Mouse (Mus musculus) bone marrow macrophage, adult 2 months (primary cell): ENCODE results near the gene Camkk1.

Source experiments
- CTCF ChIP-seq: IDR thresholded peaks from 2 replicates; pipeline ENCODE4 v1.5.1; 2012; ENCODE audit warnings: low read depth, mild to moderate bottlenecking, low read length, moderate library complexity
- POLR2A ChIP-seq: IDR thresholded peaks from 2 replicates; pipeline ENCODE4 v1.6.1; 2012; ENCODE audit warnings: mild to moderate bottlenecking, low read depth, low read length, borderline replicate concordance

GRCm38 (mm10) chr11:72982516-72982915 is 36.3 kb upstream of the Camkk1 start:
- TF ChIP-seq POLR2A = no peak
- TF ChIP-seq CTCF = no peak
